Mouse (Mus musculus) liver, adult 2 months (tissue): ENCODE data around the gene Pick1. TPM values are rescaled to one million over a fixed set of nuclear protein-coding genes. Genes with fewer than 3 reads are reported as not detected.

Source experiments
- DNase-seq: peaks from one replicate; pipeline ENCODE4 v3.0.0-alpha.2; 2011; ENCODE audit warnings: low read depth, low spot score; ENCODE audit errors: extremely low read depth
- H3K27ac ChIP-seq: fragments of 200-500 bp; replicated peaks from 2 replicates; pipeline ENCODE4 v1.5.1; 2012; ENCODE audit warnings: low read depth, mild to moderate bottlenecking, control low read depth, inconsistent platforms, low read length; ENCODE audit not compliant: insufficient read depth
- H3K27me3 ChIP-seq: fragments of 200-500 bp; 2 replicates; pipeline ENCODE4 v1.6.1; 2012; ENCODE audit warnings: mild to moderate bottlenecking, moderate library complexity, low read length, inconsistent platforms; ENCODE audit not compliant: control insufficient read depth, insufficient read depth
- H3K36me3 ChIP-seq: fragments of 200-500 bp; 2 replicates; pipeline ENCODE4 v1.6.1; 2012; ENCODE audit warnings: low read length, inconsistent platforms; ENCODE audit not compliant: control insufficient read depth, insufficient read depth
- H3K4me1 ChIP-seq: fragments of 200-500 bp; 2 replicates; pipeline ENCODE4 v1.6.1; 2011; ENCODE audit warnings: low read length; ENCODE audit not compliant: control insufficient read depth, insufficient read depth
- H3K4me3 ChIP-seq: fragments of 200-500 bp; 2 replicates; pipeline ENCODE4 v1.5.1; 2011; ENCODE audit warnings: low read depth, mild to moderate bottlenecking, control low read depth, low read length, moderate library complexity; ENCODE audit not compliant: insufficient read depth
- H3K79me2 ChIP-seq: fragments of 200-500 bp; 2 replicates; pipeline ENCODE4 v1.6.1; 2012; ENCODE audit warnings: inconsistent platforms, mild to moderate bottlenecking, low read length, moderate library complexity; ENCODE audit not compliant: control insufficient read depth, insufficient read depth
- H3K9ac ChIP-seq: fragments of 200-500 bp; 2 replicates; pipeline ENCODE4 v1.6.1; 2012; ENCODE audit warnings: low read depth, mild to moderate bottlenecking, control low read depth, inconsistent platforms, low read length
- CTCF ChIP-seq: fragments of 200-500 bp; IDR thresholded peaks from 2 replicates; pipeline ENCODE4 v1.5.1; 2011; ENCODE audit warnings: low read depth, low read length, control low read depth
- POLR2A ChIP-seq: fragments of 200-500 bp; IDR thresholded peaks from 2 replicates; pipeline ENCODE4 v1.6.1; 2011; ENCODE audit warnings: low read length, control low read depth; ENCODE audit not compliant: insufficient read depth; ENCODE audit errors: extremely low read depth
- WGBS: fragments of 180-500 bp; shearing (Covaris S2); methylation state at CpG from one replicate; pipeline ENCODE4 v1.1.7; 2018; 5-methylcytosine and 5-hydroxymethylcytosine counted together
- polyA plus RNA-seq: library from polyadenylated mRNA; depleted of rRNA; stranded (reverse); fragments of >200 nt; gene quantifications from 2 replicates; pipeline ENCODE4 v1.2.3, GENCODE M21; 2012
- total RNA-seq: library from RNA; depleted of rRNA; stranded (reverse); fragments of >200 nt; gene quantifications from 2 replicates; pipeline ENCODE4 v1.2.3, GENCODE M21; 2014

Pick1 gene
- total and polyA plus RNA-seq, 2 experiments = 12.4 to 18.5 TPM

- H3K27ac ChIP-seq = no peak overlapping the region
- H3K4me1 ChIP-seq = no peaks in the 10 kb centered on the region
- WGBS = 57% methylated on average over 13 of the region's 13 CpGs
- H3K36me3 ChIP-seq = no peaks in the 10 kb centered on the region
- H3K9ac ChIP-seq = no peak overlapping the region
- H3K4me3 ChIP-seq = no peak overlapping the region
- no peak for TF ChIP-seq CTCF
- TF ChIP-seq POLR2A = no peak
- H3K27me3 ChIP-seq = no peaks in the 10 kb centered on the region
- DNase-seq = no peak
- no peaks in the 10 kb centered on the region for H3K79me2 ChIP-seq
Observed at GRCm38 (mm10) chr15:79201491-79202150, 27.4 kb upstream of the Pick1 start.

GRCm38 (mm10) chr15:79202575-79202974 is 26.4 kb upstream of the Pick1 start:
- TF ChIP-seq POLR2A = no peak
- TF ChIP-seq CTCF = no peak
- H3K27ac ChIP-seq = no peak overlapping the region
- no peak for DNase-seq
- no peaks in the 10 kb centered on the region for H3K4me1 ChIP-seq
- no peak overlapping the region for H3K4me3 ChIP-seq
- H3K79me2 ChIP-seq = no peaks in the 10 kb centered on the region
- 60% methylated on average over 10 of the region's 10 CpGs for WGBS
- no peaks in the 10 kb centered on the region for H3K27me3 ChIP-seq
- H3K9ac ChIP-seq = no peak overlapping the region
- no peaks in the 10 kb centered on the region for H3K36me3 ChIP-seq

GRCm38 (mm10) chr15:79208211-79208610 is 20.8 kb upstream of the Pick1 start:
- Histone ChIP-seq H3K4me1 (no peaks in the 10 kb centered on the region), H3K27me3 (no peaks in the 10 kb centered on the region), H3K4me3 (no peak overlapping the region), H3K27ac (no peak overlapping the region), H3K79me2 (no peaks in the 10 kb centered on the region), H3K9ac (no peak overlapping the region), H3K36me3 (no peaks in the 10 kb centered on the region)
- 82% methylated on average over 6 of the region's 6 CpGs for WGBS
- no peak for DNase-seq
- no peak for TF ChIP-seq POLR2A
- TF ChIP-seq CTCF = no peak

GRCm38 (mm10) chr15:79208758-79209439 is 20.1 kb upstream of the Pick1 start:
- Histone ChIP-seq H3K4me1 (no peaks in the 10 kb centered on the region), H3K27ac (no peak overlapping the region), H3K4me3 (peak overlapping the region; percentile 35; the same call in 1 of the 2 replicates), H3K9ac (no peak overlapping the region), H3K36me3 (no peaks in the 10 kb centered on the region), H3K27me3 (no peaks in the 10 kb centered on the region), H3K79me2 (no peaks in the 10 kb centered on the region)
- WGBS = 84% methylated on average over 27 of the region's 27 CpGs
- no peak for TF ChIP-seq POLR2A
- no peak for TF ChIP-seq CTCF
- DNase-seq = no peak

GRCm38 (mm10) chr15:79210357-79210756 is 18.6 kb upstream of the Pick1 start:
- H3K36me3 ChIP-seq = no peaks in the 10 kb centered on the region
- 80% methylated on average over 2 of the region's 2 CpGs for WGBS

More at GRCm38 (mm10) chr15:79210357-79210756, 18.6 kb upstream of the Pick1 start:
- DNase-seq = no peak
- TF ChIP-seq POLR2A (no peak), CTCF (no peak)
- Histone ChIP-seq H3K9ac (no peak overlapping the region), H3K79me2 (no peaks in the 10 kb centered on the region), H3K27ac (no peak overlapping the region), H3K27me3 (no peaks in the 10 kb centered on the region), H3K4me1 (no peaks in the 10 kb centered on the region), H3K4me3 (no peak overlapping the region)
